Mouse (Mus musculus): ENCODE measurements around the gene Gipc2.

Gene Gipc2

DNA sequence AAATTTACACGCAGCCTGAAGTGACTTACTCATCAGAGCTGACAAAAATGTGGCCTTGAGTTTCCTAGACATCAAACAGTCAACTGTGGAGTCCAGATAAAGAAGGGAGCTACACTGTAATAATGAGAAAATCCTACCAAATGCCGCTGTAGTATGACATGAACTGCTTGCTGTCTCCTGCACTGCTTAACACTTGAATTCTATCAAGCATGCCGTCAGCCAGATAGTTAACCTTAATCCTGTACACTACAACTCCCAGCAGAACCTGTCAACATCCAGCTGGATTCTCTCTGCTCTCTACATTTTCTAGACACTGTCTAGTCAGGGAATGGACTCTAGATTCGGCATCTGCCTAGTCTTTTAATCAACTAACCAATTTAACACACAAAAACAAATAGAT is 23.3 kb upstream of the Gipc2 start:
- DNase-seq, result no peak

DNA sequence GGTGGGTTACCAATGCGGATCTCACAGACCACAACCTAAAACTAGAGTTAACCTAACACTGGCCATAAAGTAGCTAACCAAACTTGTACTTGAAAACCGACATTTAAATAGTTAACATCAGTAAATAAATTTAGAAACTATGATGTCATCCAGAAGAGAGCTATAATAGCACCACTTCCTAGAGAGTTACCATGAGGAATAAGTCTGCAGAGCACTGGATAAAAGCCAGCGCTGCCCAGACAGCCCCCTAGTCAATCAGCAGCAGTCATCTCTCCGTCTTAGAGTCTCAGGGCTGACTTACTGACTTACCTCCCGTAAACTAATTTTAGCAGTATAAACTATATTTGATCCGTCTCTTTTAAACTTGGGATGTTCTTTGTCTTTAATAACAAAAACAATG is 20.1 kb upstream of the Gipc2 start:
- no peak for DNase-seq

DNA sequence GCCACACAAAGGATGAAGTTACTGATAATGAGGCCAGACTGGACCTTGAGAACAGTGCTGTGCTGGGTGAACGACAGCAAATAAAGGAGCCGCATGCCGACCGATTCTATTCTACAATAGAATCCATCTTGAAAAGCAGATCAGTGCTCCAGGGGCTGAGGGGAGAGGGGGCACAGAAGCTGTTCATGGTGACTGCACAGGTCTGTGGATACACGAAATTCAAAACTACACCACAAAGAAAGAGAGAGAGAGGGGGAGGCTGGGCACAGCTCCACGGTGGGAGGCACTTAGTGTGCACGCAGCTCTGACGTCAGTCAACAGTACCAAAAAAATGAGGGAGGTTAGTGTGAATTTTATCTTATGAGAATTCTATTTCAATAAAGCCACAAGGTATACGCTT is 17.5 kb upstream of the Gipc2 start:
- DNase-seq, result no peak

DNA sequence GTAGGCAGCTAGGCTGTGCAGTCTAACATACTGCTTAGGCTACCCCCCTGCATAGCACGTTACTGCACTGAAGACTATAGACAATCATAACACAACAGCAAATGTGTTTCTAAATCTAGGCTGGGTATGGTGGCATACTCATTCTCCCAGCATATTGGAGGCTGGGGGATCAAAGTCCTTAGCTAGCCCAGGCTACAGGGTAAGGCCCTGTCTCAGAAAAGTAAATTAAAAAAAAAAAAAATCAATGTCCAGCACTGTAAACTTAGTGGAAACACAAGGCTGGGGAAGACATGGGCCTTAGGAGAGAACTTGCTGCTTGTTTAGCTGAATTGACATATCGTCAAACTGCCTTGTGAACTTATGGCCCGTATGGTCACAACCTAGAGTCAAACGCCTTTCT is 14.6 kb upstream of the Gipc2 start:
- no peak for DNase-seq

DNA sequence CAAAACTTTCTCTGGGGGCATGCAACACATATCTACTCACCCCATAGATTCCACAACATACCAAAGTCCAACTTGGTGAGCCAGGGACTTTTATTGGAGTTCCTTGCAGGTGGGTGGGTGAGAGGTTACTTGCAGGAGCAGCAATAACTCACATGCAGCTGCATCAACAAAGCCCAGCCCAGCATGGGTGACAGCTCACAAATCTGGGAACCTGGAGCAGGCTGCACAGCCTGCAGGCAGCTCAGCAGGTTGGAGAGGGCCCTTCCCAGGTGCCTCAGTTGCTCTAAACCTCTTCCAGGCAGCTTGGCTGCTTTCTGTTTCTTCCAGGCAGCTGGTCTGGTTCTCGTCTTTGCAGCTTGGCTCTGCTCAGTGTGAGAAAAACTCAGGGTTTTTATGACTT is 13.3 kb upstream of the Gipc2 start:
- DNase-seq, result no peak

DNA sequence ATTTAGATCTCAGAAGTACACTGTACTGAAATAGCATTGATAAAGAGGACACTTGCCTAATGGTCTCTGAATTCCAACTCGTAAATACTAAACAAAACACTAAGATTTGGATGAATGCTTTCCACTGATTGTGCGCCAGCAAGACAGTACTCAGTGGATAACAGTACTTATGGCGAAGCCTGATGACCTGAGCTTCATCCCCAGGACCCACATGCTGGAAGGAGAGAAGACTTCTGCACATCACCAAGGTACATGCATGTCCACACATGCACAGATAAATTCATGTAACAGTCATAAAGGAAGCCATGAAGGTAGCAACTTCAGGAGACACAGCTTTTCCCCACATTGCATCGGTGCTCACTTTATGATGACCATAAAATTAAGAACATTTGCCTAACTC is 12.8 kb upstream of the Gipc2 start:
- no peak for DNase-seq

DNA sequence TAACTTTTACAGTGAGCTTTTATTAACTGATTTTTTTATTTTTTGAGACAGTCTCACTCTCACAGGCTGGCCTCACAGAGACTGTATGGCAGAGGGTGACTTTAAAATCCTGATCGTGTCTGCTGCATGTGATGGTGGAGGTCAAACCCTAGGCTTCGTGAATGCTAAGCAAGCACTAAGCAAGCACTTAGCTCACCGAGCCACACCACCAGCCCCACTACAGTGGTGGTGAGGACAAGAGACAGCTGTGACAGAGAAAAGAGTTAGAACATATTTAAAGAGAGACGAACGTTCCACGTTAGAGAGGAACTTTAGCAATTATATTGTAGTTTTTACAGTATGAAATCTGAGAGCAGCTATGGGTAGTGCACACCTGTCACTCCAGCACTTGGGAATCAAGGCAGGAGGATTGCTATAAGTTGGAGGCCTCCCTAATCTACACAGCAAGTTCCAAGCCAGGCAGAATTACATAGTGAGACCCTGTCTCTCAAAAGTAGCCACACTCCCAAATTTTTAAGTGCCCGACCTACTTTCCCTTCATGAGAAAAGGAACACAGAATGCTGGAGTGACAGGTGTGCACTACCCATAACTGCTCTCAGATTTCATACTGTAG is 6.4 kb upstream of the Gipc2 start:
- DNase-seq, result no peak

DNA sequence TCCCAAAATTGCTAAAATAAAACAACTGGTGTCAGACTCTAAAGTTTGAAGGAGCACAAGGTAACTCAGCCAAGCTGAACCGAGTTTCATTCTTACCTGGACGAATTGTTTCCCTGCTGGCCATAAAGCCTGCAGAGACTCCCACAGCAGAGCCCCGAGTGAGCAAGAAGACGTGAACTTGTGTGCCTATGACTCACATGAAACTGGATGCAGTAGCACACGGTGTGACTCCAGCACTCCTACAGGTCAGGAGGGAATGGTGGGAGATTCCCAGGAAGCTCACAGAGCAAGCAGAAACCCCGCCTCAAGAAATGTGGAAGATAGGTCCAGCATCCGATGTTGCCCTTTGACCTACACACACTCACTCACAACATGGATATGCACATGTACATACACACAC is 5.8 kb upstream of the Gipc2 start:
- no peak for DNase-seq

DNA sequence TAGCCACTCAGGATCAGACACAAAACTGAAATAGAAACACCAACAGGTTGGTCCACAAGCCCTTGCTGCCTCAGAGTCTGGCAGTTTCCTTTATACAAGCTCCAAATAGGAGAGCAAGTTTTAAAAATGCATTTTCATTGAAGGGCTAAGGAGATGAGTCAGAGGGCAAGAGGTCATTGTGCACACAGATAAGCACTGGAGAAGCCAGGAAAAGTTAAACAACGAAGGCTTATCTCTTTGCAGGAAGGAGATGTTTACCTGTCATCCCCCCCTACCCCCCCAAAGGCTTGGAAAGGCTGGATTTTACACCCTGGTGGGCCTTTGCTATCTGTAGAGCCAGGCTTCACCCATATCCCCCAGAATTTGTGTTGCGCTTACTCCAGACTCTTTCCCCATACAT is 5.2 kb upstream of the Gipc2 start:
- DNase-seq, result no peak

DNA sequence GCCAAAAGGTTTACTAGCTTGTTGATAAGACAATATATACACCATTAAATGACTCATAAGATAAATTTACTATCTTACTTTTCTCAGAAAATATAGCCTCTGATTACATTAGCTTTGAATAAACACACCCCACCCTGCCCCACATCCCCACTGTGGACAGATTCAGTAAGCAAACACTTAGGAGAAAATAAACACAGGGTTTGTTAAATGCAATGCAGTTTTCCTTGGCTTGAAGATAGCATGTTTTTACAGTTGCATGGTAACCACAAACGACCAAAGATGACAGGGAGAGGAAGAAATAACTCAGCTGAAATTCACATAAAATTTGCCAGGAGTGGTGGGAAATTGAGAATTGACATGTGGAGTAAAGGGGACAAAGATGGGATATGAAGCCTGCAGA is 4.4 kb upstream of the Gipc2 start:
- no peak for DNase-seq

DNA sequence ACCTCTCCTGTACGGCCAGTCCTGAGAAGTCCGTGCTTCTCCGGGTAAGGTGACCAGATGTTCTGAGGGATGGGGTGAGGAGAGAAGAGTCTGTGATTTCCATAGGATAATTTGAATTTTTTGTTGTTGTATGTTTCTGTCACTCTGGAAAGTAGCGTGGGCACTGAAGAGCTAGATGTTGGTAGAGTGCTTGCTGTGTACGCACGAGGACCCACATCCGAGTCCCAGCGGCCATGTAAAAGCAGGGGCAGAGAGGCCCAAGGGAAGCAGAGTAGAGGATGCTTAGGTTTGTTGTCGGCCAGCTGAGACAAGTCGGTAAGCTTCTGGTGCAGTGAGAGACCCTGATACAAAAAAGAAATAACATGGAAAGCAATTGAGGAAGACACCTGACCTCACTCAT is 2.0 kb upstream of the Gipc2 start:
- no peak for DNase-seq

DNA sequence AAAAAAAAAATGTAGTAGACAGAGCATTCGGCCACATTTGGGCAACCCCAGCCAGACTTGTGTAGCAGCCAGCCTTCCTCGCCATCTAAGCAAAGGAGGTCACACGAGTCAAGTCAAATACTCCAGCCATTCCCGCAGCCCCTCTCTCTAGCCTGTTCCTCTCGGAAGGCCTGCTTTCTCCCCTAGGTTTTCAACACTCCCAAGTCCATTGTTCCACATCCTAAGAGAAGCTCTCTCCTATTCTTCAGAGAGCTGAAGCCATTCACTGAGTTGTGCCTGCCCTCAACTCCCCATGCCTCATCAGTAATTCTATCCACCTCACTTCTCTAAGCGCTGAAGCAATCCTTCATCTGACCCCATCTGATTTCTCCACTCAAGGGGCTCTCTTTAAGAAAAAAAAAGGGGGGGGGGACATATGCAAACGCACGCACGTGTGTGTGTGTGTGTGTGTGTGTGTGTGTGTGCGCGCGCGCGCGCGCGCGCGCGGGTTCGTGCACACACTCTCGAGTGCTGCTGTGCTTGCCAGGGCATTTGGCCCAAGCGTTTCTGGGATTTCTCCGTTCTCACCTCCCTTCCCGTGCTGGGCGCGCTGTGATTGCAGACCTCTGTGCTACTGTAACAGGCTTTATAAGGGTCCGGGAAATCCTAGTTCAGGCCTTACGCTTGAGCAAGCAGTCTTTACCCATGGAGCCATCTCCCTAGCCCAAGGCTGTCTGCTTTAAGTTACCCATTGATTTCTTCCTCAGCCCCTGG is 845 bp upstream of the Gipc2 start:
- peak; percentile 23 for DNase-seq

DNA sequence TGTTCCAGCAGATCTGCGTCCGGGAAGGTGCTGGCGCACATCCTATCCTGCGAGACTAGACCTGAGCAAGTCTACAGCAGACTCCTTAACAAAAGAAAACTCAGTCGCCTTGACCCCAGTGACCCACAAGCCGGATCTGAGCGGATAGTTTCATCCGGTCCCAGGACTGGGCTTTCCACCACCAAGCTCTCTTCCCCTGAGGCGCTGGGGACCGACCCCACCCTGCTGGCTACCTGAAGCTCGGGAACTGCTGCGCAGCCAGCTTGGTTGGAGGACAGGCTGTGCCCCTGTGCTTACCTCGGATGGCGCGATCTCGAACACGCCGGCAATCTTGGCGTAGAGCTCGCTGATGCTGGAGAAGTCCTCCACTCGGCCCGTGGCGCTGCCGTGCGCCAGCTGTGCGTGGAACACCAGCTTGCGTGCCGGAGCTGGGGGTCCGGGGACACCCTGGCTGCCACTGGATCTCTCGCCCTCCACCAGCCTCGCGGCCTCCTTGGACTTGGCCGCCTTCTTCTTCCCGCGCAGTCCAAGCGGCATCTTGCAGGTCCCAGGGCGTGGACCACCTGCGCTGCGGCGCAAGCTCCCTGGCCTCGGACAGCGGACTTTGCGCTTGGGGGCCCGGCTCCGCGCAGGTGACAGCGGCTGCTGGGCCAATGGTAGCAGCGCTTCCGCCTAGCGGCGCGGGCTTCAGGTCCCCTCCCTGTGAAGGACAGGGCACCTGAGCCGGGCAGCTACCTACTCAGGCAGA is 505 bp downstream of the Gipc2 start:
- peak; percentile 47 for DNase-seq

DNA sequence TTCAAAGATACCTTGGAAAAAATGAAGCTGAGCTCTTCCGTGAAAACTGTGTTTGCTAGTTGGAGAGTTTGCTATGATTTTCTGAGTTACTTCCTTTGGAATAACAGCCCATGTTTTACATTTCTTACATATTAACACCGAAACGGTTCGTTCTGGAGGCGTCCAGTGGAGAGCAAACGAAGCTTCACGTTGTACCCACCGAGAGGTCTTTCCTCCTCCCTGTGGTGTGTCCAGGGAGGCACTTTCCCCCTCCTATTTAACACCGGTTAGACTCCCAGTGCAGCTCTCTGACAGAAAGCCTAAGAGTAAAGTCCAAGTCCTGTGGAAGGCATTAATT is 1.0 kb downstream of the Gipc2 start:
- DNase-seq, result no peak

DNA sequence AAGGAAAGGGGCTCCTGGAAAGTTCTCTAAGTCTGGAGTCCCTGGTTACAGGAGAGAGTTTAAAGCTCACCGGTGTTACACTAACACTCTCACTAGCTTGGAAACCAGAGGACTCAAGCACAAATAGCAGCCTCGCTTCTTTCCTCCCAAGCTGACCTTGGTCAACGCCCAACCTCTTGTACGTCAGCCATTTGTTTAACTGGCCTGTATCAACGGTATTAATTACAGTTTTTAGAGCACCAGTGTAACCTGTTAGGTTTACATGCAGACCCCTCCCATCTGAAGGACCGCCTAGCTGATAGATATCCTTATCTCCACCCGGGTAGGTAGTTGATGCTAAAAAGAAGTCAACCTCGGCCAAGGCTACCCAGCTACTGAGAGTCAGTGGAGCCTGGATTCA is 2.7 kb downstream of the Gipc2 start:
- DNase-seq, result no peak

DNA sequence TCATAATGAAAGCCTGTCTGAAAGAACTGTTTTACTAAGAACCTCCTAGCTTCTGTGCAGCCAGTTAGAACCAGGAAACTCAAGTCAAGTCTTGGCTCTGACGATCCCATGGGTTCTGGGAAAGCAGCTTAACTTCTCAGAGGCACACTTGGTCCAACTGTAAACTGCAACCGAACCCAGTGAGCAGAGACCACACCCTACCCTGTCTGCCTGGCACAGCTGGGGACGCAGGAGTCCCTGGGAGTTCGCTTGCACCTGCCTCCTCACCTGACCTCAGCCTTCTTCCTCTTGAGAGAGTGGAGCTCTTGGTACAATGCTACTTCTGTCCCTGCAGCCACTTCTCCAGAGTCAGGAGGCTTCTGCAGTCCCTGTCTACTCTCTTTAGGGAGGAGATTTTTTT is 5.4 kb downstream of the Gipc2 start:
- no peak for DNase-seq

DNA sequence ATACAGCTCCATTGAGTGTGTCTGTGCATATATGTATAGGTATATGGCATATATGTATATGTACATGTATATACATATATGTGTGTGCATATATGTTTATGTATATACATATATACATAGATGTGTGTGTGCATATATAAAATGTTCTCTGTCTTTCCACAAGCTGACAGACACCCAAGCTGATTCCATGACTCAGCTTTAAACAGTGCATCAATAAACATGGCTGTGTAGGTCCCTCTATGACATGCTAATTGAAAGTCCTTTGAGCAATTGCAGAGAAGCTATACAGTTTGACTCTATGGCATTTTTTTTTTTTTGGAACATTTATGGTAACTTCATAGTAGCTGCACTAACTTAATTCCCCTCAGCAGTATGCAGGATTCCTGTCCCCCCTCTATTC is 6.7 kb downstream of the Gipc2 start:
- DNase-seq, result no peak

DNA sequence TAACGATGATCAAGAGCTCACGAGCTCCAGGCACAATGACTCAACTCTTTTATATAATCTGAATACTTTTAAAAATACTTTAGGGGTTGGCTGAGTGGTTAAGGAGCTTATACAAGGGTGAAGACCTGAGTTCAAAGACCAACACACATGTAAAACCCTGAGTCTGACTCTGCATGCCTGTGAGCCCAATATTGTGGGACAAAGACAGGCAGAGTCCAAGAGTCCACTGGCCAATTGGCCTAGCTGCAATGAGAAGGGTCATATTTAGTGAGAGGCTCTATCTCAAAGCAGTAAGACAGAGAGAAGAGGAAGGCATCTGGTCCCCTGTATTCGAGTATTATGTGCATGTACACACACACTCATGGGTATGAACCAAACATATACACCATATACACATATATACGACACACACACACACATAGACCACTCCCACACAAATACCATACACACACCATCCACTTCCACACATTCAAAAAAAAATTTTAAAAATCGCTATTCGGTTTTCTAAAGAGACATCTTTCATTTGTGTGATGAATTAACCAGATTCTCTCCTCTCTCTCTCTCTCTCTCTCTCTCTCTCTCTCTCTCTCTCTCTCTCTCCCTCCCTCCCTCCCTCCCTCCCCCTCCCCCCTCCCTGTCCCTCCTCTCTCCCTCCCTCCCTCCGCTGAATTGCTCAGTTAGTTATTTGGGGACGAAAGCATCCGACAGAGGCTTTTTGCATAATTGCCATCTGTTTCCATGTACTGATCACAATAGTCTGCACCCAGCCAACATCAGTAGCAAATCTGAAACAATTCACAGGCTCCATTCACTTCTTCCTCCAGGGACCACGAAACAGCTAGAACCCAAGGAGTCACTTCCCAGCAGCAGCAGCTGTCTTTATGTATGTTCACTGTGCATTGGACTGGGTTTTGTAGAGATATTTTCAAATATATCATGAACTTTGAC is 7.4 kb downstream of the Gipc2 start:
- DNase-seq, result no peak

DNA sequence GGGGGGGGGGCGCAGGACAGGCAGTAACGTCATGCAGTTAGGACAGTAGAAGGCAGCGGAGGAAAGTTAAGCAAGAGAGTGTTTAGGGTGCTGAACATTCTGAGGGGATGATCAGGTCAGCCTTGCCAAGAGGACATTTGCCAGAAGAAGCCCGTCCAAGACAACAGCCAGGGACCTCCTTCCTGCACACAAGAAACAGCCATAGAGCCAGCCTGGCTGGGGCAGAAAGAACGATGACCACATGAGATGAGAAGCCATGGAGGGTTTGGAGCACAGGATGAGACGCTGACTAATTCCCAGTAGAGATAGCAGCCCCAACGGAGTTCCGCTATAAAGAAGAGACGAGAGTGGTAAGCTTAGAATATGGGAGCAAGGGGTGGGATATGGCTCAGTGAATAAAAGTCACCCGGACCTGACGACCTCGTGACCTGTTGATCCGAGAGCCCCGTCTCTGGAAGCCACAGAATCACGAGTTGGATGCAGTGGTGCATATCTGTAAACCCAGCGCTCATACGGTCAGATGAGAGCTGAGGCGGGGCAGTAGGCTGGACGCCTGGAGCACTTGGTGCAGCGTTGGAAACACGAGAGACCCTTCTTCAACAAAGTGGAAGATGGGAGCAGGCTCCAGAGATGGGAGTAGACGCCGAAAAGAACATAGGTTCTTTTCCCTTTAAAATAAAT is 9.1 kb downstream of the Gipc2 start:
- DNase-seq, result no peak

DNA sequence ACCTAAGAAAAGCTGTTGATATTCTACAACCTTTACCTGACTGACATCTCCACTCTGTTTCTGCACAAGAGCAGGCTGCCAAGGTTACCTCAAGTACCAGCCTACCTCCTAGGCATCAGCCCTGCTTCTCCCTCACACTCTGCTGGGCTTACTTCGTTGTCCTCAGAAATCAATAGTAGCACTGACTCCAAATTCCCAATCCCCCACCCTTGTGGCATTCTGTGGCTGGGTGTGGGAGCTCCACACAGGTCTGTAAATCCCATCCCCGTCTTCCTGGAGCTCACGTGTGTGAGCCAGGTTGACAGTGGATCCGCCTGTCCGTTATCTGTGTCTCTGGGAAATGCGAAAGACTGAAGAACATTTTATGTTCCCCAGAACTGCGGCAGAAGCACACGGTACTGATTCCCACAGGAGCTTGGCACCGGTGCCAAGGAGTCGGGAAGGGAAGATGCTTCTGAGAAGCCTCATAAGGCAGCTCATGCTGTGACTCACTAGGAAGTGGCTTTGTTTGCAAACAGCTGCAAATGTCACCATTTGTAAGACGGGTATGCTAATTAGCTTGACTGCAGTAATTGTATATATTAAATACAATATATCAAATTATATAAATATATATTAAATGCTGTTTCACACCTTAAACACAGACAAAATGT is 10.6 kb downstream of the Gipc2 start:
- DNase-seq, result no peak

DNA sequence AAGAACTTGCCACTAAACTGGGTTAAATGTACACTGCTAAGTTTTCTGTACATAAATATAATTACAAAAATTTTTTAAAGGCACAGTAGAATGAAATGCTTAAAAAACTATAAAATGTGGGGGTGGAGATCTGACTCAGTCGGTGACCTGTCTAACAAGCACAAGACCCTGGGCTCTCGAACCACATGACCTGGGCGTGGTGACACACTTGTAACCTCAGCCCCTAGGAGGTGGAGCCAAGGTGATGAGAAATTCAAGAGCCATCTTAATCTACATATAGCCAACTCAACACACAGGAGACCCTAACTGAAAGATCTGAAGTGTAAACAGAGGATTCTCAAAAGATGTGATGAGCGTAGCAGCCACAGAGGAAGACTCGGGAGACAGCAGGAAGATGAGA is 11.9 kb downstream of the Gipc2 start:
- DNase-seq, result no peak

DNA sequence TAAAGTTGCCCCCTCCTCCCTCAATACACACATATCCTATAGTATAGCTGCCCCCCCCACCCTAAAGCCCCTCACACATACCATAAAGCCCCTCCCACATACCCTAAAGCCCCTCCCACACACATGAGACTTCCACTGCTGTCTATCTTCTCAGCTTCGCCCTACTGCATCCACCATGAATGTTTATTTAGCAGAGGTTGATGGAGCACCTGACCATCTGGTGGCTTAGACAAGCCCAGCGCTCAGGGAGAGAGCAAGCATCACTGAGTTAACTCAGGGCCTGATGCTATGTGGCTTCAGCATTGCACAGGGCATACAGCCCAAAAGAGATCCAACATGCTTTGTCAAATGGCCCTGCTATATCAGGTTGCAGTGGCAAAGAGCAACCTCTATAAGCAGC is 12.9 kb downstream of the Gipc2 start:
- no peak for DNase-seq

All from cerebellum, adult 11-12 months (tissue).